Mouse (Mus musculus) frontal cortex, postnatal 36 days (tissue): ENCODE data around the gene Chrnb4.

ENCODE experiments used
- DNase-seq, 2 experiments: peaks; one replicate each; pipeline ENCODE4 v3.0.0; 2022; ENCODE audit warnings: low spot score in 2 of 2

Gene Chrnb4

GRCm38 (mm10) chr9:55023326-55023725, 25.3 kb downstream of the Chrnb4 start:
- DNase-seq, result no peak

DNA sequence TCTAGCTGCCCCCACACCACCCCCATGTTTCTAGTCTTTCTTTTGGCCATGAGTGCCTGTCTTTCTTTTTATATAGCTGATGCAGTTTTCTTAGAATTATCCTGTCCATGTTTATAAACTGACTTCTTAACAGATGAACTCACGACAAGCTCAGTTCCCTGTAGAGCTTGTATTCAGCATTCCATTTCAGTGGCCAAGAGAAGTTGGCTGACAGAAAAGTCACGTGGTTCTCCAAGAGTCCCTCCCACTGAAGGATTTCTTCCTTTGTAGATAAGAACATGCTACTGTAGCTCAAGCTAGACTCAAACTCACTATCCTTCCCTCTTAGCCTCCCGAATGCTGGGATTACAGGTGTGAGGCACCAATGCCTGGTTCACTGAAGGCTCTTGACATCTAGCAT, 31.7 kb downstream of the Chrnb4 start:
- DNase-seq, result no peak

GRCm38 (mm10) chr9:55010588-55011350, 37.8 kb downstream of the Chrnb4 start:
- DNase-seq, result no peak

DNA sequence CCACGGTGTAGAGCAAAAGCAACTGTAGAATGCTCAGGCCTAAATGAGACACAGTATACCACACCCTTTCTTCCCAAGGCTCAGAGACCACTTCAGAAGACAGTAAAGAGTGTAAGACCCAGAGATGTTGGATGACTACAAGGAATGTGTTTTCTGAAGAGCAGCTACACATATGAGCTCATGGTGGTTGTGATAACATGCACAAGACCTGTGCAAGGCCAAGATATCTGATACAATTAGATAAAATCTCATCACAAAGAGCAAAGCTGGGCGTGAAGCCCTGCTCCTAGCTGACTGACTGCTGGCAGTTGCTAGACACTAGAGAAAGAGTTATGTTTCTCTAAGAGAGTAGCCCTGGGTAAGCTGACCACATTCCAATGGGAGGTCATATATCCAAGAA, 38.9 kb downstream of the Chrnb4 start:
- DNase-seq, result no peak

DNA sequence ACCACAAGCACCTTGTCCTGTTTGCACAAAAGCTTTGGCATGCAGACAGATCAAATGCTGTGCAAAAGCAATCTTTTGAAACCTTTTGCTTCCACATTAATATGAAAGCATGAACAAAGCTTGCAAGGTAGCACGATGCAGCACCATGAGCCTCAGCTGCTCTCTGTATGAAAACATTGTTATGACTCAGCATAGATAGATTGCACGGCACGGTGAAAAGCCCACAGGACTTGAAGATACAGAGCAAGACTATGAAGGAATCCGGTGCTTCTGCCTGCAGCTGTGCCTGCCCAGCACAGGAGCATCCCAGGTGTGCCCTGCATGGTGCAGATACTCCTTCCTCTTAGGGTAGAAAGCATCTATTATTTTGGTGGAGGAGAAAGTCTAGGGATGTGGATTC, 45.0 kb downstream of the Chrnb4 start:
- DNase-seq, result no peak

DNA sequence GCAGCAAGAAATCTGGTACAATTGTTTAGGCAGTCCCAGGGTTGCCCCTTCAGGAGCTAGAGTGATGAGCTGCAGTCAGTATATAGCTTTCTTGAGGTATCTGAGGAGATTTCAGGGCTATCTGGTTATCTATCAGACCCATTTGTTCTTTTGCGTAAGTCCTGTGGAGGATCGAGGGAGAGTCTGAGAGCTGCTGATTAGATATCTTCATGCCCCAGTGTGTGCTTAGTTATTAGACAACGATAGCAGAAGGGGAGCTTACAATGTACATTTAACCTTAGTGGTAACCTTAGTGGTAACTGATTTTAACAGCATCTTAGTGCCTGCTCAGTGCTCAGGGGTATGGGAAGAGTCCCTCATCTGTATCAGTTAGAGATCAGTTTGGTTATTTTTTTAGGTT, 52.9 kb downstream of the Chrnb4 start:
- DNase-seq, result no peak

DNA sequence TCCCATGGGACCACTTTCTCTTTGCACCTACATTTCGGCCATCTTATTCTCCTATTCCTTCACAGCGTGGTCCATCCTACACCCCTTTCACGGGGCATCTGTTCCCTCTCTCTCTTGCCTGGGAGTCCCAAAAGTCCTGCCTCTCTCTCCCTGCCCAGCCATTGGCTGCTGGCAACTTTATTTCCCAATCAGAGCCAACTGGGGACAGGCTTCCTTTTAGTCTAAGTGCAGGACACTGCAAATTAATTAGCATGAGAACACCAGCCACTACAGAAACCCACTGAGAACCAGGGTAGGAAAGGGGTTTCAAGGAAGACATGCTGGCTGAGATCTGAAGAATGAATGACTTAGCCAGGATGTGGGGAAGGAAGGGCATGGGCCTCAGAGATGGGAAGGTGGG, 54.2 kb downstream of the Chrnb4 start:
- no peak for DNase-seq

GRCm38 (mm10) chr9:54990362-54990761, 58.2 kb downstream of the Chrnb4 start:
- DNase-seq, result no peak

DNA sequence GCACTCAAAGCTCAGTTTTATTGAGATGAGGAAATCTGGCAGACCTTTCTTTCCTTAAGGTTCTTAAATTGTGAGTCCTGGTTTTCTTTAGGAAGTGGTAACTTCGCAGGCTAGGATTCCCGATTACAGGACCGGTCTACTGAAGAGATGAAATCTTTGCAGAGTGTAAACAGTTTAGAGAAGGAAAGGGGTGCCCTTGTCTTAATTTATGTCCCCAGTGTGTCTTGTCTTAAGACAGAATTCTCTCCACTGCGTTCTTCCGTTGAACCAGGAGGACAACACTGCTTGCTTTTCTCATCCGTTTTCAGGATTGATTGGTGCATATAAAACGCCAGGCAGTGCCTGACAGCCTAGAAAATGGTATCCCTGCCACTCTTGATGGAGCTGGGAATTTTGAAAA, 66.2 kb downstream of the Chrnb4 start:
- DNase-seq, result no peak

GRCm38 (mm10) chr9:54981291-54982191, 67.0 kb downstream of the Chrnb4 start:
- no peak for DNase-seq

DNA sequence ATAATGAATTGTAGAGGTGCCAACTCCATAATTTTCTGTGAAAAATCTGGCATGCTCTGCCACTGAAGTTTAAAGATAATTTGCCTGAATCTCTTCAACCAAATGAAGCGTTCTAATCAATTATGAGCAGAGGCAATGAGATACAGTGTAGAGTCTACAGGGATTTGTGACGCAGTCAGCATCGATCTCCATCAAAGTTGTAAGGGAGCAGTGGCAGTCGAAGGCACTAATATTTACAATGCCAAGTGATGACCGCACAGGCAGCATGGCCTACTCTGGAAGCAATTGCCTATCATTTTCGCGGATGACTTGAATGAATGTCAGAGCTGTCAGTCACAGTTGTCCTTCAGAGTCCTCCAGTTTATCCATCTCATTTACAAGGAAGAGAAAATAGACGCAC, 67.9 kb downstream of the Chrnb4 start, which contains the start of gene Chrna5:
TSS of gene Chrna5 (plus strand) at position 207 of the 400 bp plus-strand sequence.
- DNase-seq, result peak in 1 of 2 experiments; percentile 11
